Mouse (Mus musculus) heart, adult 9 months (tissue): Measurements from ENCODE around the gene Coa3.

Source experiments
- DNase-seq, 2 experiments: peaks; one replicate each; pipeline ENCODE4 v3.0.0; 2022; ENCODE audit warnings: low spot score in 2 of 2

Gene Coa3

GRCm38 (mm10) chr11:101282896-101283295 is 4.0 kb upstream of the Coa3 start:
- DNase-seq: no peak

GRCm38 (mm10) chr11:101280837-101281236 is 1.9 kb upstream of the Coa3 start:
- DNase-seq: no peak

GRCm38 (mm10) chr11:101279193-101279569 is 267 bp upstream of the Coa3 start:
- no peak for DNase-seq

GRCm38 (mm10) chr11:101277381-101278222 is 1.3 kb downstream of the Coa3 start:
- DNase-seq: no peak

GRCm38 (mm10) chr11:101276319-101277070 is 2.4 kb downstream of the Coa3 start:
- no peak for DNase-seq

- DNase-seq: no peak
Measured at GRCm38 (mm10) chr11:101275309-101275708, 3.6 kb downstream of the Coa3 start.

- DNase-seq: no peak
Measured at GRCm38 (mm10) chr11:101272446-101272845, 6.5 kb downstream of the Coa3 start.

GRCm38 (mm10) chr11:101269577-101270116 is 9.3 kb downstream of the Coa3 start:
- DNase-seq: no peak

GRCm38 (mm10) chr11:101265906-101266305 is 13.0 kb downstream of the Coa3 start:
- DNase-seq: no peak

GRCm38 (mm10) chr11:101264954-101265471 is 13.9 kb downstream of the Coa3 start:
- no peak for DNase-seq

GRCm38 (mm10) chr11:101263989-101264280 is 15.0 kb downstream of the Coa3 start:
- no peak for DNase-seq

GRCm38 (mm10) chr11:101263138-101263988 is 15.6 kb downstream of the Coa3 start:
- no peak for DNase-seq

- no peak for DNase-seq
Measured at GRCm38 (mm10) chr11:101262272-101262967, 16.5 kb downstream of the Coa3 start.

- peak in 1 of 2 experiments; percentile 26 for DNase-seq
Measured at GRCm38 (mm10) chr11:101260826-101261380, 18.0 kb downstream of the Coa3 start.

GRCm38 (mm10) chr11:101259948-101260825 is 18.7 kb downstream of the Coa3 start, which contains the start of gene Wnk4:
TSS of gene Wnk4 (plus strand) at chr11:101260567.
- DNase-seq: peak; percentile 57 to 61

- DNase-seq: peak; percentile 39 to 40
Measured at GRCm38 (mm10) chr11:101259261-101259712, 19.6 kb downstream of the Coa3 start.

GRCm38 (mm10) chr11:101255826-101256775 is 22.8 kb downstream of the Coa3 start:
- DNase-seq: peak; percentile 70 to 73
